Mouse (Mus musculus) CH12.LX (cell line): Measurements from ENCODE around the gene Galnt12. TPM values are rescaled to one million over a fixed set of nuclear protein-coding genes. Genes with fewer than 3 reads are reported as not detected.

Experiments
- DNase-seq: peaks from one replicate; pipeline ENCODE4 v3.0.0-alpha.2; 2013; ENCODE audit errors: extremely low read depth
- H3K27ac ChIP-seq: 2 replicates; pipeline ENCODE4 v1.5.1; 2012; ENCODE audit warnings: low read depth, mild to moderate bottlenecking, control low read depth, moderate library complexity; ENCODE audit not compliant: insufficient read depth
- H3K27me3 ChIP-seq: replicated peaks from 2 replicates; pipeline ENCODE3; 2012; ENCODE audit warnings: inconsistent platforms
- H3K36me3 ChIP-seq, 2 experiments: replicated peaks in 1 of 2; 2 replicates each; pipeline versions ENCODE3 to v1.6.1; 2012; ENCODE audit warnings: inconsistent platforms in 1 of 2, low read length in 1 of 2, mild to moderate bottlenecking in 1 of 2, mixed read lengths in 1 of 2, moderate library complexity in 1 of 2; ENCODE audit not compliant: control insufficient read depth in 1 of 2, insufficient read depth in 1 of 2
- H3K4me1 ChIP-seq, 2 experiments: 2 replicates each; pipeline ENCODE4 v1.6.1; 2012; ENCODE audit warnings: inconsistent platforms in 1 of 2, moderate library complexity in 1 of 2; ENCODE audit not compliant: insufficient read depth in 2 of 2, control insufficient read depth in 1 of 2
- H3K4me2 ChIP-seq: 2 replicates; pipeline ENCODE4 v1.6.1; 2012; ENCODE audit warnings: low read depth, mild to moderate bottlenecking, control low read depth; ENCODE audit not compliant: poor library complexity, insufficient read depth, severe bottlenecking
- H3K4me3 ChIP-seq, 3 experiments: fragments of 150-350 bp in 1 of 3; sonication (generic) in 1 of 3; replicated peaks in 1 of 3; 2 replicates each; pipeline versions ENCODE3 to v1.5.1; 2011 to 2012; ENCODE audit warnings: low read depth in 2 of 3, low read length in 2 of 3, mild to moderate bottlenecking in 2 of 3, moderate library complexity in 2 of 3, control low read depth in 1 of 3, improper control_type of control experiment in 1 of 3, inconsistent platforms in 1 of 3, mixed read lengths in 1 of 3; ENCODE audit not compliant: poor library complexity in 1 of 3
- H3K79me2 ChIP-seq: replicated peaks from 2 replicates; pipeline ENCODE4 v1.6.1; 2012; ENCODE audit warnings: mild to moderate bottlenecking, moderate library complexity; ENCODE audit not compliant: control insufficient read depth, poor library complexity, insufficient read depth, severe bottlenecking; ENCODE audit errors: extremely low read depth
- H3K9ac ChIP-seq: 2 replicates; pipeline ENCODE4 v1.6.1; 2012; ENCODE audit warnings: low read depth, mild to moderate bottlenecking, control low read depth, moderate library complexity; ENCODE audit not compliant: insufficient read depth
- H3K9me3 ChIP-seq: replicated peaks from 2 replicates; pipeline ENCODE3; 2012; ENCODE audit warnings: low read length, inconsistent platforms, mixed read lengths
- BHLHE40 ChIP-seq: IDR thresholded peaks from 2 replicates; pipeline ENCODE4 v1.6.1; 2011; ENCODE audit warnings: mild to moderate bottlenecking, low read depth, low read length, improper control_type of control experiment
- CHD2 ChIP-seq: IDR thresholded peaks from 2 replicates; pipeline ENCODE4 v1.6.1; 2011; ENCODE audit warnings: low read length, improper control_type of control experiment
- E2F4 ChIP-seq: IDR thresholded peaks from 2 replicates; pipeline ENCODE4 v1.6.1; 2011; ENCODE audit warnings: low read depth, low read length, improper control_type of control experiment; ENCODE audit not compliant: insufficient replicate concordance
- ELF1 ChIP-seq: IDR thresholded peaks from 2 replicates; pipeline ENCODE4 v1.6.1; 2014; ENCODE audit warnings: low read depth, mild to moderate bottlenecking, inconsistent platforms, low read length, improper control_type of control experiment
- GABPA ChIP-seq: IDR thresholded peaks from 2 replicates; pipeline ENCODE4 v1.6.1; 2012; ENCODE audit warnings: low read depth, low read length, improper control_type of control experiment, inconsistent platforms; ENCODE audit not compliant: insufficient replicate concordance
- HCFC1 ChIP-seq: IDR thresholded peaks from 2 replicates; pipeline ENCODE4 v1.6.1; 2012; ENCODE audit warnings: low read depth, mild to moderate bottlenecking, inconsistent platforms, low read length, improper control_type of control experiment
- IRF4 ChIP-seq: IDR thresholded peaks from 2 replicates; pipeline ENCODE4 v1.6.1; 2014; ENCODE audit warnings: low read depth, mild to moderate bottlenecking, inconsistent platforms, low read length, improper control_type of control experiment
- JUN ChIP-seq: IDR thresholded peaks from 2 replicates; pipeline ENCODE4 v1.6.1; 2011; ENCODE audit warnings: low read depth, mild to moderate bottlenecking, low read length, improper control_type of control experiment, moderate library complexity; ENCODE audit not compliant: insufficient read depth
- JUND ChIP-seq: conservative IDR thresholded peaks from 2 replicates; pipeline ENCODE4 v1.6.1; 2011; ENCODE audit warnings: low read depth, low read length, improper control_type of control experiment
- KAT2A ChIP-seq: IDR thresholded peaks from 2 replicates; pipeline ENCODE4 v1.6.1; 2012; ENCODE audit warnings: low read length, improper control_type of control experiment, inconsistent platforms; ENCODE audit not compliant: insufficient replicate concordance
- MAFK ChIP-seq: IDR thresholded peaks from 2 replicates; pipeline ENCODE4 v1.6.1; 2011; ENCODE audit warnings: low read length, improper control_type of control experiment; ENCODE audit not compliant: insufficient replicate concordance
- MAX ChIP-seq: IDR thresholded peaks from 2 replicates; pipeline ENCODE4 v1.6.1; 2011; ENCODE audit warnings: low read length, improper control_type of control experiment
- MAZ ChIP-seq: IDR thresholded peaks from 2 replicates; pipeline ENCODE4 v1.6.1; 2012; ENCODE audit warnings: low read depth, mild to moderate bottlenecking, inconsistent platforms, low read length, improper control_type of control experiment, moderate library complexity
- MEF2A ChIP-seq: IDR thresholded peaks from 2 replicates; pipeline ENCODE4 v1.6.1; 2014; ENCODE audit warnings: low read depth, mild to moderate bottlenecking, inconsistent platforms, low read length, improper control_type of control experiment, borderline replicate concordance
- MXI1 ChIP-seq: IDR thresholded peaks from 2 replicates; pipeline ENCODE4 v1.6.1; 2011; ENCODE audit warnings: mild to moderate bottlenecking, low read depth, low read length, improper control_type of control experiment
- NRF1 ChIP-seq: IDR thresholded peaks from 2 replicates; pipeline ENCODE4 v1.6.1; 2014; ENCODE audit warnings: low read depth, mild to moderate bottlenecking, inconsistent platforms, low read length, improper control_type of control experiment, moderate library complexity
- PAX5 ChIP-seq: IDR thresholded peaks from 2 replicates; pipeline ENCODE4 v1.6.1; 2012; ENCODE audit warnings: low read length, inconsistent platforms, mixed read lengths
- POLR2AphosphoS2 ChIP-seq: IDR thresholded peaks from 2 replicates; pipeline ENCODE4 v1.6.1; 2011; ENCODE audit warnings: low read depth, low read length, improper control_type of control experiment
- RAD21 ChIP-seq: IDR thresholded peaks from 2 replicates; pipeline ENCODE4 v1.6.1; 2011; ENCODE audit warnings: low read depth, mild to moderate bottlenecking, low read length, improper control_type of control experiment, moderate library complexity
- RCOR1 ChIP-seq: conservative IDR thresholded peaks from 2 replicates; pipeline ENCODE4 v1.6.1; 2012; ENCODE audit warnings: low read depth, mild to moderate bottlenecking, inconsistent platforms, low read length, improper control_type of control experiment
- SMC3 ChIP-seq: IDR thresholded peaks from 2 replicates; pipeline ENCODE4 v1.6.1; 2011; ENCODE audit warnings: low read depth, low read length, improper control_type of control experiment
- UBTF ChIP-seq: IDR thresholded peaks from 2 replicates; pipeline ENCODE4 v1.6.1; 2012; ENCODE audit warnings: low read depth, mild to moderate bottlenecking, inconsistent platforms, low read length, improper control_type of control experiment, moderate library complexity
- USF1 ChIP-seq: IDR thresholded peaks from 2 replicates; pipeline ENCODE4 v1.6.1; 2014; ENCODE audit warnings: low read depth, mild to moderate bottlenecking, inconsistent platforms, low read length, improper control_type of control experiment
- ZC3H11A ChIP-seq: IDR thresholded peaks from 2 replicates; pipeline ENCODE4 v1.6.1; 2012; ENCODE audit warnings: low read depth, mild to moderate bottlenecking, inconsistent platforms, low read length, improper control_type of control experiment
- ZKSCAN1 ChIP-seq: IDR thresholded peaks from 2 replicates; pipeline ENCODE4 v1.6.1; 2012; ENCODE audit warnings: low read depth, inconsistent platforms, low read length, improper control_type of control experiment, borderline replicate concordance
- ZNF384 ChIP-seq: IDR thresholded peaks from 2 replicates; pipeline ENCODE4 v1.6.1; 2012; ENCODE audit warnings: low read depth, low read length, improper control_type of control experiment, inconsistent platforms
- dilution Hi-C: fragments of 300-500 bp; cut with MboI; formaldehyde crosslinking; loops from 2 replicates; pipeline ENCODE4 v1.14.3; 2020; ENCODE audit warnings: low sequenced_read_pairs; ENCODE audit not compliant: extremely low pct_unique_long_range_greater_than_20kb, extremely low pct_ligation_motif_present
- in situ Hi-C: fragments of 300-500 bp; cut with MboI; formaldehyde crosslinking; loops from 3 replicates; pipeline ENCODE4 v1.14.3; 2019; ENCODE audit warnings: low sequenced_read_pairs, low pct_ligation_motif_present, low pct_unique_long_range_greater_than_20kb, mixed read lengths
- polyA plus RNA-seq: library from polyadenylated mRNA; unstranded; fragments of >175 nt; gene quantifications from 2 replicates; pipeline ENCODE4 v1.2.1, GENCODE M21; 2012; ENCODE audit warnings: low read depth; ENCODE audit not compliant: insufficient read length
- total RNA-seq, 2 experiments: library from RNA; depleted of rRNA; stranded (reverse); fragments of 300-350 nt in 1 of 2; fragments of >200 nt in 1 of 2; gene quantifications; 2 replicates each; pipeline ENCODE4 v1.2.3; 2012 to 2014

Gene Galnt12
- total and polyA plus RNA-seq, 3 experiments: 15.8 to 16.4 (median 16.1) TPM

- Histone ChIP-seq H3K36me3 (peaks cover 0 to 23% of the 10 kb centered on the region in 2 experiments), H3K4me2 (peak overlapping the region; percentile 90; the same call in 1 of the 2 replicates), H3K9ac (no peak overlapping the region), H3K27me3 (no peaks in the 10 kb centered on the region), H3K4me3 (no peak overlapping the region), H3K79me2 (no peaks in the 10 kb centered on the region), H3K9me3 (no peaks in the 10 kb centered on the region), H3K4me1 (peaks cover 3 to 31% of the 10 kb centered on the region in 2 experiments; a peak in 2 of 4 replicates), H3K27ac (no peak overlapping the region)
- in situ Hi-C loops: no loop called here
- dilution Hi-C loops: no loop called here
- no peak for DNase-seq
- TF ChIP-seq HCFC1 (no peak), POLR2AphosphoS2 (no peak), MXI1 (no peak), CHD2 (no peak), GABPA (no peak), MAX (no peak), RAD21 (no peak), ZKSCAN1 (no peak), SMC3 (no peak), MAFK (no peak), JUND (no peak), JUN (no peak), MAZ (no peak), ZC3H11A (no peak), PAX5 (no peak), IRF4 (no peak), MEF2A (no peak)
- TF ChIP-seq, all 38 proteins: peak for 0
Observed at GRCm38 (mm10) chr4:47093161-47093560, 1.5 kb downstream of the Galnt12 start.

- peaks cover 3 to 31% of the 10 kb centered on the region in 2 experiments; a peak in 2 of 4 replicates for H3K4me1 ChIP-seq
- H3K4me2 ChIP-seq: no peak overlapping the region
- H3K27me3 ChIP-seq: no peaks in the 10 kb centered on the region
- no peaks in the 10 kb centered on the region for H3K79me2 ChIP-seq
- no peak for TF ChIP-seq MAFK
- no peak for TF ChIP-seq USF1
- TF ChIP-seq RCOR1: no peak
- TF ChIP-seq ELF1: no peak
- no peak for TF ChIP-seq JUND
- TF ChIP-seq KAT2A: no peak
- no peak for TF ChIP-seq ZNF384
- TF ChIP-seq MAZ: no peak
- no peak for TF ChIP-seq UBTF
- TF ChIP-seq BHLHE40: no peak
- no peak for TF ChIP-seq E2F4
- no peak for TF ChIP-seq NRF1
- no peak overlapping the region for H3K4me3 ChIP-seq
- H3K27ac ChIP-seq: no peak overlapping the region
- in situ Hi-C loops: no loop called here
- H3K9ac ChIP-seq: no peak overlapping the region
- H3K9me3 ChIP-seq: no peaks in the 10 kb centered on the region
- no peak for DNase-seq
- H3K36me3 ChIP-seq: peaks cover 0 to 24% of the 10 kb centered on the region in 2 experiments
- dilution Hi-C loops: no loop called here
Observed at GRCm38 (mm10) chr4:47093647-47094046, 1.9 kb downstream of the Galnt12 start.
